In genomic region chr2:115056327-115057070, GRCm38 (mm10) we compare ENCODE assay signal across 13 mouse cellular contexts.
A peak's percentile ranks its signal among the peaks of the same experiment; 100 is the strongest.
DNase-seq lines count a peak whose midpoint lies in the region; ATAC-seq and TF ChIP-seq lines count a peak whose summit lies in the region.
"Had no signal": no experiment of that assay in that cellular context is flagged by ENCODE, and none has a peak within 500 bp of the region (broad histone marks: within the 10 kb centered on the region; RNA-seq: fewer than 3 reads in every experiment).

No protein-coding gene starts in this region.

- peaks cover 13% of the 10 kb centered on the region; the same call in 1 of the 2 replicates for H3K4me1 ChIP-seq in midbrain, embryonic 12.5 days
- no peaks in the 10 kb centered on the region for H3K4me1 ChIP-seq in midbrain, embryonic 11.5 days (ENCODE audit: control insufficient read depth, insufficient read depth, low read length)
- H3K4me1 ChIP-seq in forebrain, embryonic 16.5 days (replicated peaks; ENCODE audit: control insufficient read depth, insufficient read depth, low read length), result peaks cover 14% of the 10 kb centered on the region; the same call in 1 of the 2 replicates
- peaks cover 8% of the 10 kb centered on the region for H3K4me1 ChIP-seq in midbrain, embryonic 16.5 days (ENCODE audit: control insufficient read depth, insufficient read depth, low read length)
- H3K4me1 ChIP-seq: embryonic facial prominence, embryonic 15.5 days; stomach, embryonic 15.5 days had no signal

- TF ChIP-seq CTCF in brain, embryonic 14.5 days (IDR thresholded peaks at IDR 0.05; ENCODE audit: borderline replicate concordance, extremely low read depth, insufficient read depth, insufficient read length), result no peak

- H3K4me3 ChIP-seq in midbrain, embryonic 12.5 days, result no peak overlapping the region
- no peak overlapping the region for H3K4me3 ChIP-seq in midbrain, embryonic 11.5 days (ENCODE audit: low read depth, low read length)
- H3K4me3 ChIP-seq in forebrain, embryonic 16.5 days (replicated peaks; ENCODE audit: low read length), result no peak overlapping the region
- H3K4me3 ChIP-seq in midbrain, embryonic 16.5 days (ENCODE audit: low read depth, low read length), result no peak overlapping the region
- H3K4me3 ChIP-seq: embryonic facial prominence, embryonic 15.5 days; gastrocnemius, adult 2 months; stomach, embryonic 15.5 days had no signal

- no peaks in the 10 kb centered on the region for H3K36me3 ChIP-seq in midbrain, embryonic 12.5 days
- H3K36me3 ChIP-seq in midbrain, embryonic 11.5 days (ENCODE audit: control insufficient read depth, insufficient read depth, low read length), result no peaks in the 10 kb centered on the region
- H3K36me3 ChIP-seq in forebrain, embryonic 16.5 days (ENCODE audit: control insufficient read depth, insufficient read depth), result no peaks in the 10 kb centered on the region
- H3K36me3 ChIP-seq in midbrain, embryonic 16.5 days (ENCODE audit: control insufficient read depth, insufficient read depth, low read length), result no peaks in the 10 kb centered on the region
- H3K36me3 ChIP-seq: embryonic facial prominence, embryonic 15.5 days; stomach, embryonic 15.5 days had no signal

- no peak overlapping the region for H3K4me2 ChIP-seq in midbrain, embryonic 12.5 days (replicated peaks)
- no peak overlapping the region for H3K4me2 ChIP-seq in midbrain, embryonic 11.5 days
- H3K4me2 ChIP-seq in forebrain, embryonic 16.5 days (ENCODE audit: low read length), result no peak overlapping the region
- no peak overlapping the region for H3K4me2 ChIP-seq in midbrain, embryonic 16.5 days (ENCODE audit: low read length)
- H3K4me2 ChIP-seq: embryonic facial prominence, embryonic 15.5 days; stomach, embryonic 15.5 days had no signal

- peak; percentile 79 for ATAC-seq in midbrain, embryonic 12.5 days (ENCODE audit: low FRiP score, low read depth)
- no peak for ATAC-seq in midbrain, embryonic 11.5 days (ENCODE audit: low FRiP score)
- ATAC-seq in forebrain, embryonic 16.5 days, result peak; percentile 92
- ATAC-seq in midbrain, embryonic 16.5 days, result peak; percentile 83
- ATAC-seq in granulocyte monocyte progenitor cell, adult 5-6 weeks (replicated peaks; ENCODE audit: poor library complexity, severe bottlenecking), result no peak

- TF ChIP-seq POLR2A in brain, embryonic 14.5 days (IDR thresholded peaks at IDR 0.05; ENCODE audit: borderline replicate concordance, extremely low read depth, insufficient read depth, insufficient read length, poor library complexity, severe bottlenecking), result no peak

- H3K27me3 ChIP-seq in midbrain, embryonic 12.5 days, result no peaks in the 10 kb centered on the region
- H3K27me3 ChIP-seq in midbrain, embryonic 11.5 days (ENCODE audit: control insufficient read depth, insufficient read depth, low read length), result no peaks in the 10 kb centered on the region
- H3K27me3 ChIP-seq in forebrain, embryonic 16.5 days (replicated peaks; ENCODE audit: control insufficient read depth, insufficient read depth, low read length), result no peaks in the 10 kb centered on the region
- no peaks in the 10 kb centered on the region for H3K27me3 ChIP-seq in midbrain, embryonic 16.5 days (ENCODE audit: control insufficient read depth, insufficient read depth, low read depth, low read length)
- H3K27me3 ChIP-seq: embryonic facial prominence, embryonic 15.5 days; stomach, embryonic 15.5 days had no signal

- H3K9ac ChIP-seq in midbrain, embryonic 12.5 days (replicated peaks), result no peak overlapping the region
- no peak overlapping the region for H3K9ac ChIP-seq in midbrain, embryonic 11.5 days (ENCODE audit: low read length)
- no peak overlapping the region for H3K9ac ChIP-seq in forebrain, embryonic 16.5 days (replicated peaks; ENCODE audit: low read depth, low read length)
- no peak overlapping the region for H3K9ac ChIP-seq in midbrain, embryonic 16.5 days (ENCODE audit: low read depth, low read length)
- H3K9ac ChIP-seq: embryonic facial prominence, embryonic 15.5 days; liver, embryonic 14.5 days; stomach, embryonic 15.5 days had no signal

- no peak overlapping the region for H3K27ac ChIP-seq in midbrain, embryonic 12.5 days (replicated peaks)
- H3K27ac ChIP-seq in midbrain, embryonic 11.5 days (ENCODE audit: low read depth, low read length), result no peak overlapping the region
- H3K27ac ChIP-seq in forebrain, embryonic 16.5 days (ENCODE audit: low read length), result peak overlapping the region; percentile 38; the same call in 1 of the 2 replicates
- H3K27ac ChIP-seq in midbrain, embryonic 16.5 days (ENCODE audit: low read length), result no peak overlapping the region
- H3K27ac ChIP-seq: embryonic facial prominence, embryonic 15.5 days; gastrocnemius, adult 2 months; liver, embryonic 14.5 days; stomach, embryonic 15.5 days had no signal

- WGBS in midbrain, embryonic 12.5 days, result 55% methylated on average over 4 of the region's 4 CpGs
- WGBS in midbrain, embryonic 11.5 days, result 69% methylated on average over 4 of the region's 4 CpGs
- 15% methylated on average over 4 of the region's 4 CpGs for WGBS in forebrain, embryonic 16.5 days
- WGBS in midbrain, embryonic 16.5 days, result 38% methylated on average over 4 of the region's 4 CpGs

- DNase-seq in midbrain, embryonic 11.5 days (ENCODE audit: low spot score, missing footprints), result no peak
- peak; percentile 94 for DNase-seq in brain, embryonic 14.5 days (ENCODE audit: low read depth)
- no peak for DNase-seq in spleen, postnatal 10 days (ENCODE audit: low spot score in 2 of 2)
- DNase-seq: cerebellum, adult 18-20 months; gastrocnemius, adult 2 months; kidney, adult 11 months had no signal

- no peaks in the 10 kb centered on the region for H3K9me3 ChIP-seq in midbrain, embryonic 12.5 days
- no peaks in the 10 kb centered on the region for H3K9me3 ChIP-seq in midbrain, embryonic 11.5 days (ENCODE audit: control insufficient read depth, low read length)
- H3K9me3 ChIP-seq in forebrain, embryonic 16.5 days (ENCODE audit: control insufficient read depth, low read length), result no peaks in the 10 kb centered on the region
- no peaks in the 10 kb centered on the region for H3K9me3 ChIP-seq in midbrain, embryonic 16.5 days (replicated peaks; ENCODE audit: control insufficient read depth, low read length, poor library complexity, severe bottlenecking)
- H3K9me3 ChIP-seq: embryonic facial prominence, embryonic 15.5 days; stomach, embryonic 15.5 days had no signal

Comparison
In these comparisons a context has a peak if more than half of its experiments do, and no peak if none do; other contexts are left out.
1. ATAC-seq: peak in midbrain, embryonic 12.5 days (single experiment), forebrain, embryonic 16.5 days (single experiment) and midbrain, embryonic 16.5 days (single experiment); none in midbrain, embryonic 11.5 days (single experiment) and granulocyte monocyte progenitor cell, adult 5-6 weeks (single experiment).